Mouse (Mus musculus): ENCODE measurements around the gene Selenbp2.
"Not testable (repeated sequence)": the region's sequence is repeated elsewhere in the genome, so short reads cannot be mapped to it uniquely, and the experiment has no call there.

Selenbp2 gene

GRCm38 (mm10) chr3:94690616-94691247 is 2.6 kb upstream of the Selenbp2 start:
- peak; percentile 42 to 80 for DNase-seq (ENCODE audit: inconsistent age in 2 of 2, low spot score in 1 of 2)

GRCm38 (mm10) chr3:94691694-94692093 is 1.7 kb upstream of the Selenbp2 start:
- DNase-seq (ENCODE audit: inconsistent age in 2 of 2, low spot score in 1 of 2) = not testable (repeated sequence)

GRCm38 (mm10) chr3:94693874-94694273 is 518 bp downstream of the Selenbp2 start:
- DNase-seq (ENCODE audit: inconsistent age in 2 of 2, low spot score in 1 of 2) = not testable (repeated sequence)

- DNase-seq (ENCODE audit: inconsistent age in 2 of 2, low spot score in 1 of 2) = not testable (repeated sequence)
Measured at GRCm38 (mm10) chr3:94695591-94695990, 2.2 kb downstream of the Selenbp2 start.

- DNase-seq (ENCODE audit: inconsistent age in 2 of 2, low spot score in 1 of 2) = not testable (repeated sequence)
Measured at GRCm38 (mm10) chr3:94696257-94696656, 2.9 kb downstream of the Selenbp2 start.

GRCm38 (mm10) chr3:94702163-94702810 is 8.9 kb downstream of the Selenbp2 start:
- DNase-seq (ENCODE audit: inconsistent age in 2 of 2, low spot score in 1 of 2) = not testable (repeated sequence)

- DNase-seq (ENCODE audit: inconsistent age in 2 of 2, low spot score in 1 of 2) = no peak
Measured at GRCm38 (mm10) chr3:94702856-94703255, 9.5 kb downstream of the Selenbp2 start.

- DNase-seq (ENCODE audit: inconsistent age in 2 of 2, low spot score in 1 of 2) = peak; percentile 12 to 56
Measured at GRCm38 (mm10) chr3:94703364-94703763, 10.0 kb downstream of the Selenbp2 start.

GRCm38 (mm10) chr3:94710591-94710990 is 17.2 kb downstream of the Selenbp2 start:
- peak in 1 of 2 experiments; percentile 2 for DNase-seq (ENCODE audit: inconsistent age in 2 of 2, low spot score in 1 of 2)

GRCm38 (mm10) chr3:94713424-94713823 is 20.1 kb downstream of the Selenbp2 start:
- not testable (repeated sequence) for DNase-seq (ENCODE audit: inconsistent age in 2 of 2, low spot score in 1 of 2)

- not testable (repeated sequence) for DNase-seq (ENCODE audit: inconsistent age in 2 of 2, low spot score in 1 of 2)
Measured at GRCm38 (mm10) chr3:94718253-94718652, 24.9 kb downstream of the Selenbp2 start.

- DNase-seq (ENCODE audit: inconsistent age in 2 of 2, low spot score in 1 of 2) = peak; percentile 30 to 70
Measured at GRCm38 (mm10) chr3:94723637-94724036, 30.3 kb downstream of the Selenbp2 start.

- DNase-seq (ENCODE audit: inconsistent age in 2 of 2, low spot score in 1 of 2) = no peak
Measured at GRCm38 (mm10) chr3:94745691-94746090, 52.3 kb downstream of the Selenbp2 start.

Data from adrenal gland, adult (tissue).